Mouse (Mus musculus) ovary, postnatal 14 days (tissue): ENCODE data around the gene Pkhd1.
"Not testable (repeated sequence)": the region's sequence is repeated elsewhere in the genome, so short reads cannot be mapped to it uniquely, and the experiment has no call there.

Source experiments
- DNase-seq: peaks from one replicate; pipeline ENCODE4 v3.0.0; 2022; ENCODE audit warnings: low spot score

Pkhd1 gene

GRCm38 (mm10) chr1:20486087-20486486, 131.8 kb downstream of the Pkhd1 start:
- DNase-seq: no peak

DNA sequence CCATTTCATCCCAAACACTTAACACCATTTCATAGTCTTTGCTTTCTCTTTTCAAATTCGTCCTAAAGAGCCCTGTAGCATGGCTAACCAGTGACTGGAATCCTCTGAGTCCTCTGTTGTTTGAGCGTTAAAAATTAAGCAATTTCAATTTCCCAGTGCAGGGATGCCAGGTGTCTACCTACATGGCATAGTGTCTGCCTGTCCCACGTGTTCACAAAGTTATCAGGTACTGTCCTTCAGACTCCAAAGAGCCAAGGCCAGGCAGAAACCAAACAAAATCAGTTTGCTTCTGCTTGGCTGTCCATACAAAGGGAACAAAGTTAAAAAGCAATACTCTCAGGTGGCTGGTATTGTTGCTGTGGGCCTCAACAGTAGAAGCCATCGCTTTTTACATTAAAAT, 136.0 kb downstream of the Pkhd1 start:
- DNase-seq: no peak

DNA sequence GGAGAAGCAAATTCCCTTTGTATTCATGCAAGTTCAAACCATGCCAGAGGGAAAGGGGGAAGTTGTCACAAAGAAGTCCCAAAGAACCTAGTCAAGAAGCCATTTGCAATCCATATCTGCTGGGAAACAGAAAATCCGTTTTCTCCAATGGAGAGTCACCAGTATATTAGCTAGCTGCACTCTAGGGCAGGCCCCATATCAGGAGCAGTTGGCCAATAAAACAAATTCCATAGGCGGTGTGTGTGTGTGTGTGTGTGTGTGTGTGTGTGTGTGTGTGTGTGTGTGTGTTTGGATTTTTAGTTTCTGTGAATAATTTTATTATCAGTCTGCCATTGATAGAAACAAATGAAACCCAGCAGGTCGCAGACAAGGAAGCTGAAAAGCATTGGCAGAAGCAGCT, 139.2 kb downstream of the Pkhd1 start:
- DNase-seq: no peak

GRCm38 (mm10) chr1:20478266-20478659, 139.6 kb downstream of the Pkhd1 start:
- DNase-seq: no peak

GRCm38 (mm10) chr1:20477561-20478265, 140.2 kb downstream of the Pkhd1 start:
- no peak for DNase-seq

GRCm38 (mm10) chr1:20470770-20471169, 147.1 kb downstream of the Pkhd1 start:
- no peak for DNase-seq

DNA sequence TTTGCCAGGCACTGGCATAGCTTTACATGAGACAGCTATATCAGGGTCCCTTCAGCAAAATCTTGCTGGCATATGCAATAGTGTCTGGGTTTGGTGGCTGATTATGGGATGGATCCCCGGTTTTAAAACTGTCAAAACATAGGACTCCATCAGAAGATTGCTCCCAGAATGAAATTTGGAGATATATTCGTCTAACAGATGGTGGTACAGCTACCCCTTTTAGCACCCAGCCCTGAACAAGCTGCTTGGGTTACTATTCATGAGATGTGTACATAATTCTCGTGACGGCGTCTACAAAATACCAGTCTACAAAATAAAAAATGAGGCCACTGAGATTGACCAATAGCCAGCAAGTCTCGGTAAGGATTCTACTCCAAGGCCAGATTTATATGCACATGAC, 147.5 kb downstream of the Pkhd1 start:
- DNase-seq: no peak

- no peak for DNase-seq
Measured at GRCm38 (mm10) chr1:20466481-20466880, 151.4 kb downstream of the Pkhd1 start.

GRCm38 (mm10) chr1:20454621-20455020, 163.2 kb downstream of the Pkhd1 start:
- DNase-seq: no peak

- DNase-seq: peak; percentile 0
Measured at GRCm38 (mm10) chr1:20450074-20450473, 167.8 kb downstream of the Pkhd1 start.

GRCm38 (mm10) chr1:20432026-20432425, 185.8 kb downstream of the Pkhd1 start:
- DNase-seq: not testable (repeated sequence)

- DNase-seq: no peak
Measured at GRCm38 (mm10) chr1:20429056-20429394, 188.8 kb downstream of the Pkhd1 start.

GRCm38 (mm10) chr1:20428370-20429055, 189.4 kb downstream of the Pkhd1 start:
- DNase-seq: no peak

DNA sequence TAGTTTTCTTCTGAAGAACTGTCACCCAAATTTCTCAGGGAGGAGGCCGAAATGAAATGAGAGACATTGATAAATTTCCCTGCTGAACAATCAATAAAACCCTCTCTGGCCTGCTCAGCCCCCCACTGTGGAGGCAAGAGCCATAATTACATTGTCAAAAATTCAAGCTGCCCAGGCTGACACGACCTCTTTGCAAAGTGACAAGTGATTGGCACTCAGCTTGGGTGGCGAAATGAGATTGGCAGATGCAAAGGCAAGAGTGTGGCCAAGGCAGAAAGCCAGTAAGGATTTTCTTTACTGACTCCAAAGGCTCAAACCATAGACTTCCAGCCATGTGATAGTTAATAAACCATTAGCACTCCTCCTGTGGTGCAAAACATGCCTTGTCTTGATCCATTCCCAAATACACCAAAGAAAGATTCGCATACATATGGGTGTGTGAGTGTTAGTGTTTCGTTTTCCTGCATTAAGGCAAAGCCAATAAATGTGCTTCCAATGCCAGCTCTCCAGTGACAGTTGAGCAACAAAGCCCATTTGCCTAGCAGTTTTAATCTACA, 208.4 kb downstream of the Pkhd1 start:
- DNase-seq: no peak

DNA sequence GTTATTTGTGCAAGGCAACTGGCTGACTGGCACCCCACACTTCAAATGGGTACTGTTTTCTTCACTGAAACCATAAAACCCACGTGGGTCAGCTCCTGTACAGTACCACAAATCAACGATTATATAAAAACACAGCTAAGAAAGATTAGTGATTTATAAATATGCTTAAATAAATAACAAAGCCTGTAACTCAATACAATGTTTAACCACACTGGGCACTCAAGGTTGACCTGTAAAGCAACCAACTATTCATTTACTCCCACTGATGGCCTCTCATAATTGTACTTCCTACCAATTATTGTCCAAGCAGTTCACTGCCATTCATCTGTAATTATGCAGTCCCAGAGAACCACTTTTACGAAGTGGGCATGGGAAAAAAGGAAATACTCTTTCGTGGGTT, 219.5 kb downstream of the Pkhd1 start:
- DNase-seq: no peak

- no peak for DNase-seq
Measured at GRCm38 (mm10) chr1:20364437-20364836, 253.4 kb downstream of the Pkhd1 start.

- no peak for DNase-seq
Measured at GRCm38 (mm10) chr1:20344651-20345050, 273.2 kb downstream of the Pkhd1 start.

GRCm38 (mm10) chr1:20311485-20311884, 306.4 kb downstream of the Pkhd1 start:
- peak; percentile 34 for DNase-seq

GRCm38 (mm10) chr1:20310925-20311324, 306.9 kb downstream of the Pkhd1 start:
- DNase-seq: no peak

DNA sequence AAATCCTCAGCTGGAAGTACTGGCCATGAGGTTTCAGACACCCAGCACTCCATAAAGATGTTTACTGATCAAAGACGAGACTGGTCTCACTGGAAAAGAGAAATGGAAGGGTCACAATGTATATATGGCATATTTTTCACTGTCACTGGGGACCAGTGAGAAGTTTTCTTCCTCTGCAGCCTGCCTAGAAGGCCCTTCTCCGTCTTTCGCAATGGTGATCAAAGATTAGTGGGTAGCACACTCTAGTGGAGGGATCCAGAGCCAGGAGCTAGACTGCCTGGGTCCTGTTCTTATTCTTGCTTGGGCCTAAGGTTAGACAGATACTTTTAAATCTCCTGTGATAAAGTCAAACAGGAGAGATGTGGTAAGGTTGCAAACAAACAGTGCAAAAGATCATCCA, 311.7 kb downstream of the Pkhd1 start:
- no peak for DNase-seq

- no peak for DNase-seq
Measured at GRCm38 (mm10) chr1:20302943-20303578, 314.8 kb downstream of the Pkhd1 start.

GRCm38 (mm10) chr1:20302187-20302942, 315.5 kb downstream of the Pkhd1 start:
- no peak for DNase-seq
